Mouse (Mus musculus) urinary bladder, postnatal 4 days (tissue): Measurements from ENCODE around the gene Slc39a11.
A peak's percentile ranks its signal among the peaks of the same experiment; 100 is the strongest.

ENCODE experiments used
- DNase-seq, 2 experiments: peaks; one replicate each; pipeline ENCODE4 v3.0.0; 2021 to 2022; ENCODE audit warnings: low spot score in 2 of 2

The Slc39a11 gene

GRCm38 (mm10) chr11:113246475-113246874, 403.4 kb downstream of the Slc39a11 start:
- no peak for DNase-seq

- DNase-seq: no peak
These were observed 404.2 kb downstream of the Slc39a11 start for GRCm38 (mm10) chr11:113245666-113246065.

GRCm38 (mm10) chr11:113234432-113234831, 415.4 kb downstream of the Slc39a11 start:
- no peak for DNase-seq

GRCm38 (mm10) chr11:113232049-113232448, 417.8 kb downstream of the Slc39a11 start:
- DNase-seq: no peak

- DNase-seq: no peak
These were observed 419.3 kb downstream of the Slc39a11 start for GRCm38 (mm10) chr11:113230410-113231132.

- no peak for DNase-seq
These were observed 424.1 kb downstream of the Slc39a11 start for GRCm38 (mm10) chr11:113225748-113226147.

GRCm38 (mm10) chr11:113223756-113224323, 426.0 kb downstream of the Slc39a11 start:
- DNase-seq: no peak

GRCm38 (mm10) chr11:113221267-113222195, 428.3 kb downstream of the Slc39a11 start:
- DNase-seq: no peak

- no peak for DNase-seq
These were observed 429.2 kb downstream of the Slc39a11 start for GRCm38 (mm10) chr11:113220649-113221048.

- no peak for DNase-seq
These were observed 435.1 kb downstream of the Slc39a11 start for GRCm38 (mm10) chr11:113214741-113215140.

GRCm38 (mm10) chr11:113212390-113213025, 437.4 kb downstream of the Slc39a11 start:
- no peak for DNase-seq

GRCm38 (mm10) chr11:113209220-113209878, 440.5 kb downstream of the Slc39a11 start:
- DNase-seq: no peak

GRCm38 (mm10) chr11:113208521-113209072, 441.3 kb downstream of the Slc39a11 start:
- no peak for DNase-seq

GRCm38 (mm10) chr11:113207966-113208365, 441.9 kb downstream of the Slc39a11 start:
- DNase-seq: no peak

GRCm38 (mm10) chr11:113206099-113206498, 443.8 kb downstream of the Slc39a11 start:
- DNase-seq: no peak

GRCm38 (mm10) chr11:113203008-113203407, 446.9 kb downstream of the Slc39a11 start:
- DNase-seq: no peak

GRCm38 (mm10) chr11:113201470-113201997, 448.3 kb downstream of the Slc39a11 start:
- DNase-seq: peak; percentile 79

GRCm38 (mm10) chr11:113200901-113201300, 449.0 kb downstream of the Slc39a11 start:
- no peak for DNase-seq

- DNase-seq: peak in 1 of 2 experiments; percentile 54
These were observed 451.3 kb downstream of the Slc39a11 start for GRCm38 (mm10) chr11:113198586-113198985.

GRCm38 (mm10) chr11:113197624-113198023, 452.3 kb downstream of the Slc39a11 start:
- DNase-seq: no peak
